Mouse (Mus musculus): ENCODE measurements around the gene Trim62. TPM values are rescaled to one million over a fixed set of nuclear protein-coding genes. Genes with fewer than 3 reads are reported as not detected.
A peak's percentile ranks its signal among the peaks of the same experiment; 100 is the strongest.

Trim62 gene
- total and polyA plus RNA-seq, 2 experiments from 2014 or later = 0.87 to 1.1 TPM

DNA sequence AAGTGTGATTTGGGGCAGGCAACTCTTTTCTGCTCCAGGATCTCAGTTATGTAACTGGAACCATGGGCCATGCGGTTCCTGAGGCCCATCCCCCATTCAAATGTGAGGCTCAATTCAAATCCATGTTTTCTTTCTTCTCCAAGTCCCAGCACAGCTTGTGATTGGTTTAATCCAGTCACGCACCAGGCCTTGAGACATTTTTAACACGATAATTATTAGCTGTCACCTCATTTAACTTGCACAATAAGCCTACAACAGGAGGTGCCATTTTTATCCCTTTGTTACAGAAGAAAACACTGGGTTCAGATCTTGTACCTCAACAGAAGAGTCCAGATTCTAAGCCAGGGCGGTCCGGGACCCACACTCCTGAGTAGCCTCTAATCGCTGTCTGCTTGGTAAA is 34.4 kb downstream of the Trim62 start:
- TF ChIP-seq CTCF (IDR thresholded peaks at IDR 0.05; ENCODE audit: low read depth) (no peak), EP300 (IDR thresholded peaks at IDR 0.05; ENCODE audit: low read depth) (no peak)
- H3K9ac ChIP-seq (replicated peaks; ENCODE audit: low read depth, low read length) = no peak overlapping the region
- H3K27ac ChIP-seq (ENCODE audit: low read depth) = no peak overlapping the region
- H3K4me1 ChIP-seq (ENCODE audit: control insufficient read depth, insufficient read depth) = peaks cover 7% of the 10 kb centered on the region; the same call in 1 of the 2 replicates
- H3K4me2 ChIP-seq (ENCODE audit: low read depth, low read length) = no peak overlapping the region
- H3K4me3 ChIP-seq (ENCODE audit: low read depth, low read length) = no peak overlapping the region
- no peaks in the 10 kb centered on the region for H3K36me3 ChIP-seq (replicated peaks; ENCODE audit: control insufficient read depth, insufficient read depth, low read length)
- 0 out of 2 replicates have a peak, but pooled peaks cover 7% of the 10 kb centered on the region for H3K27me3 ChIP-seq (ENCODE audit: control insufficient read depth, insufficient read depth, low read length)
- H3K9me3 ChIP-seq (replicated peaks; ENCODE audit: control insufficient read depth, low read length) = no peaks in the 10 kb centered on the region
- 79% methylated on average over 6 of the region's 6 CpGs for WGBS
- ATAC-seq (ENCODE audit: insufficient read depth, low read depth) (no peak), DNase-seq (ENCODE audit: low spot score) (no peak)

GRCm38 (mm10) chr4:128918187-128918586 is 34.8 kb downstream of the Trim62 start:
- WGBS = 24% methylated on average over 3 of the region's 3 CpGs
- H3K4me3 ChIP-seq (ENCODE audit: low read depth, low read length) = no peak overlapping the region
- TF ChIP-seq CTCF (IDR thresholded peaks at IDR 0.05; ENCODE audit: low read depth) = no peak
- no peak for TF ChIP-seq EP300 (IDR thresholded peaks at IDR 0.05; ENCODE audit: low read depth)
- no peaks in the 10 kb centered on the region for H3K9me3 ChIP-seq (replicated peaks; ENCODE audit: control insufficient read depth, low read length)
- H3K4me1 ChIP-seq (ENCODE audit: control insufficient read depth, insufficient read depth) = peaks cover 7% of the 10 kb centered on the region; the same call in 1 of the 2 replicates
- peak; percentile 39 for DNase-seq (ENCODE audit: low spot score)
- no peak overlapping the region for H3K27ac ChIP-seq (ENCODE audit: low read depth)
- no peak overlapping the region for H3K4me2 ChIP-seq (ENCODE audit: low read depth, low read length)
- H3K27me3 ChIP-seq (ENCODE audit: control insufficient read depth, insufficient read depth, low read length) = 0 out of 2 replicates have a peak, but pooled peaks cover 7% of the 10 kb centered on the region
- H3K9ac ChIP-seq (replicated peaks; ENCODE audit: low read depth, low read length) = no peak overlapping the region
- H3K36me3 ChIP-seq (replicated peaks; ENCODE audit: control insufficient read depth, insufficient read depth, low read length) = no peaks in the 10 kb centered on the region
- peak; percentile 33; the same call in 1 of the 2 replicates for ATAC-seq (ENCODE audit: insufficient read depth, low read depth)

DNA sequence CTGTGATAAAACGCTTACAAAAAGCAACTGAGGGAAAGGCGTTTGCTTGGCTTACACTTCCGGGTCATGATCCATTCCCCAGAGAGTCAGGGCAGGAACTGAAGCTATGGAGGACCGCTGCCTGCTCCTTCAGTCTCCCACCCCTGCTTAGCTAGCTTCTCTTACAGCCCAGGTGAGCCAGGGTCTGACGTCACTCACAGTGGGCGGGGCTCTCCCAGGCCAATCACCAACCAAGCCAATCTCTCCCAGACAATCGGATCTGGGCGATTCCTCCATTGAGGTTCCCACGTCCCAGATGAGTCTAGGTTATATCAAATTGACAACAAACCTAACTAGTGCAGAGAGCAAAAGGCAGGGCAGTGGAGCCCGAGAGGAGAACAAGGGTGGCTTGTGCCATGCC is 35.7 kb downstream of the Trim62 start:
- H3K4me1 ChIP-seq (ENCODE audit: control insufficient read depth, insufficient read depth) = peaks cover 7% of the 10 kb centered on the region; the same call in 1 of the 2 replicates
- H3K4me2 ChIP-seq (ENCODE audit: low read depth, low read length) = no peak overlapping the region
- ATAC-seq (ENCODE audit: insufficient read depth, low read depth) = no peak
- no peaks in the 10 kb centered on the region for H3K36me3 ChIP-seq (replicated peaks; ENCODE audit: control insufficient read depth, insufficient read depth, low read length)
- 0 out of 2 replicates have a peak, but pooled peaks cover 7% of the 10 kb centered on the region for H3K27me3 ChIP-seq (ENCODE audit: control insufficient read depth, insufficient read depth, low read length)
- DNase-seq (ENCODE audit: low spot score) = no peak
- WGBS = 25% methylated on average over 10 of the region's 10 CpGs
- H3K9me3 ChIP-seq (replicated peaks; ENCODE audit: control insufficient read depth, low read length) = no peaks in the 10 kb centered on the region
- no peak for TF ChIP-seq CTCF (IDR thresholded peaks at IDR 0.05; ENCODE audit: low read depth)
- TF ChIP-seq EP300 (IDR thresholded peaks at IDR 0.05; ENCODE audit: low read depth) = no peak
- H3K27ac ChIP-seq (ENCODE audit: low read depth) = no peak overlapping the region
- H3K4me3 ChIP-seq (ENCODE audit: low read depth, low read length) = no peak overlapping the region
- H3K9ac ChIP-seq (replicated peaks; ENCODE audit: low read depth, low read length) = no peak overlapping the region

DNA sequence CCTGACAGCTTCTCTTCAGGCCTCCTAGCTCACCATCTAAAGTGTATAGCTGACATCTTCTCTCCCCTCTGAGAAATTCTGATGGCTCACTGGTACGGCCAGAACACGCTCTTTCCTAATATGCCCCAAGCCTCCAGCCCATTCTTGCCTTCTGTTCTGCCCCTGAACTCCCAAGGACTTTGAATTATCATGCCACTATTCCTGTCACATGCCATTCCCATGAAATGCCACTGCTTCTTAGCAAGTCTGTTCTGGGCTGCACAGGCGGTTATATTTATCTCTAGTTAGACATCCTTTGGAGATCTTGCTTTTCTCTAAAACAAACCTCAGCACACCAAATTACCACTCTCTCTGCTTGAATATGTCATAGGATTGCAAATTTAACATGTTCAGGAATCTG is 40.2 kb downstream of the Trim62 start:
- Histone ChIP-seq H3K4me1 (ENCODE audit: control insufficient read depth, insufficient read depth) (no peaks in the 10 kb centered on the region), H3K36me3 (replicated peaks; ENCODE audit: control insufficient read depth, insufficient read depth, low read length) (no peaks in the 10 kb centered on the region), H3K9ac (replicated peaks; ENCODE audit: low read depth, low read length) (no peak overlapping the region), H3K4me2 (ENCODE audit: low read depth, low read length) (no peak overlapping the region), H3K27me3 (ENCODE audit: control insufficient read depth, insufficient read depth, low read length) (no peaks in the 10 kb centered on the region), H3K27ac (ENCODE audit: low read depth) (no peak overlapping the region), H3K4me3 (ENCODE audit: low read depth, low read length) (no peak overlapping the region), H3K9me3 (replicated peaks; ENCODE audit: control insufficient read depth, low read length) (no peaks in the 10 kb centered on the region)
- ATAC-seq (ENCODE audit: insufficient read depth, low read depth) (no peak), DNase-seq (ENCODE audit: low spot score) (no peak)
- WGBS = 60% methylated on average over 3 of the region's 3 CpGs
- TF ChIP-seq EP300 (IDR thresholded peaks at IDR 0.05; ENCODE audit: low read depth) (no peak), CTCF (IDR thresholded peaks at IDR 0.05; ENCODE audit: low read depth) (no peak)

DNA sequence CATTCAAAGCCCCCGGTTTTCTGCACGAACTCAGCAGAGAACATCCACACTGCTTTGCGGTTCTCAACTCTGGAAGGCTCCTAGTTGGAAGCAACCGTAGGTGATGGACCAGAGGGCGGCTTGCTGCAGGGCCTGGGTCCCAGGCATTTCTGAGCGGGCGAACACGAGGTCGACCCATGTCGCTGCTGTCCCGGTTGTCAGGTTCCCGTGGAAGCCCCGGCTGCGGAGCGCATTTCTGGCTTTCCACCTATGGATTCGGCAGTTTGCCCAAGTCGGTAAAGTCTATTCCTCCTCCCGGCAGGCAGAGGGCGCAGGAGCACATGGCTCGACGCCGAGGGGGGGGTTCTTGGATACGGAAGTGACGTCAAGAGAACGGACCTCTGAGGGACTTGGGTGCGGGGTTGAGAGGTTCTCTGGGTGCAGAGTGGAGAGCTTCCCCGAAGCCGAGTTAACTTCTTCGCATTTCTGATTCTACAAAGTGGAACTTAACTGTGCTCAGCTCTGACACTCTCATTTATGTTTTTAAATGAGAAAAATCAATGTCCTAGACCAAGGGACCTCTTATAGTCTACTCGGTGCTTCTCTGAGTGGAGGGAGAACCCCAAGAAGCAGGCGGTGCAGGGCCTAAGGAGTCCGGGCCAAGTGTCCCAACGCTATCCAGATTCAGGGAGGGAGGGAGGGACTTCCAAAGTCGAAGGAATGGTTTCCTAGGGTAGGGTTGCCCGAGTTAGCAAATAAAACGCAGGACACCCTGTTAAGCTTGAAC is 41.6 kb downstream of the Trim62 start:
- Histone ChIP-seq H3K27me3 (ENCODE audit: control insufficient read depth, insufficient read depth, low read length) (no peaks in the 10 kb centered on the region), H3K9ac (replicated peaks; ENCODE audit: low read depth, low read length) (no peak overlapping the region; the same call in 1 of the 2 replicates), H3K4me3 (ENCODE audit: low read depth, low read length) (peak overlapping the region; percentile 34), H3K4me1 (ENCODE audit: control insufficient read depth, insufficient read depth) (no peaks in the 10 kb centered on the region), H3K27ac (ENCODE audit: low read depth) (no peak overlapping the region), H3K9me3 (replicated peaks; ENCODE audit: control insufficient read depth, low read length) (no peaks in the 10 kb centered on the region), H3K4me2 (ENCODE audit: low read depth, low read length) (peak overlapping the region; percentile 62), H3K36me3 (replicated peaks; ENCODE audit: control insufficient read depth, insufficient read depth, low read length) (no peaks in the 10 kb centered on the region)
- DNase-seq (ENCODE audit: low spot score) (peak; percentile 89), ATAC-seq (ENCODE audit: insufficient read depth, low read depth) (peak; percentile 83)
- peak; percentile 92 for TF ChIP-seq CTCF (IDR thresholded peaks at IDR 0.05; ENCODE audit: low read depth)
- TF ChIP-seq EP300 (IDR thresholded peaks at IDR 0.05; ENCODE audit: low read depth) = no peak
- WGBS = 13% methylated on average over 36 of the region's 36 CpGs

Measured in heart, postnatal 0 days (tissue).